Mouse (Mus musculus): Measurements from ENCODE around the gene Sf3b3. TPM values are rescaled to one million over a fixed set of nuclear protein-coding genes. Genes with fewer than 3 reads are reported as not detected.
A peak's percentile ranks its signal among the peaks of the same experiment; 100 is the strongest.
"Not testable (repeated sequence)": the region's sequence is repeated elsewhere in the genome, so short reads cannot be mapped to it uniquely, and the experiment has no call there.

The Sf3b3 gene
- total RNA-seq, 2 experiments from 2014 or later: 61.7 to 63.8 TPM

DNA sequence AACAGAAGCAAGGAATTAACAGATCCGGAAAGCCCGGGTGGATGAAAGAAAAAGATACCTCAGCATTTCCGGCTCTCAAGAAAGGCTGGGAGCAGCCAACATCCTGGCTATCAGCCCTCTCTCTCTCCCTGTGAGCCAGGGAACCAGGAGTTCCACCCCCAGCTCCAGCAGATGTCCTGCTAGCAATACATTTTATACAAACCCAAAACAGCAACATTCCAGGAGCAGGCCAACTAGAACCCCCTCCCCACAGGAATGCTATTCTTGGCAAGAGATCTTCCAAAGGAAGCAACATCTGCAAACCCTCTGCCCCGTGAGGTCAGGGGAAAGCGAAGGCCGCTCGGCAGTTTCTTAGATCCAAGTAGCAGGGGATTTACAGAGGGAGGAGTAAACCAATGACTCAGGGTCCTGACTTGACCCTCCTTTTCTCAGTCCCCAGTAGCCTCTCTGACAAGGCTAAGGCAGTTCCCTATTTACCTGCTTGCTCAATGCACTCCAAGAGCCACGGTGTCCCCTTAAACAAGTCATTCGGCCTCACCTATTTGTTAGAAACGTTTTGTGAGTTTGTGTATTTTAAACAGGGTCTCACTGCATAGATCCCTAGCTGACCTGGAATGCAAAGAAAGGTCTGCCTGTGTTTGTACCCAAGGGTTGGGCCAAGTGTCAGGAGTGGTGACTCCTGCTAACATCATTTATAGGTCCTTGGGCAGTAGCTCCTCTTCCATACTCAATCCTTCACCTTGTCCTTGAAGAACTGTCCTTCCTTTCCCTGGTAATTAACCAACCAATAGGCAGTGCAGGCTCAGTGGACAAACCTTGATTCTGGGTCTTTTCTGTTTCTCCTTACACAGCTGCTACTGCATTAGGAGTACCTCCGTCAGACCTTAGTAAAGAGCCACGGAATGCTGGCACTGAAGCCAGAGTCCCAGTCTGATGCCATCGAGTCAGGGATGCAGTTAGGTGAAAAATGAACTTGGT lies 37.8 kb downstream of the Sf3b3 start:
- DNase-seq (ENCODE audit: low spot score in 2 of 2): peak in 1 of 2 experiments; percentile 28

DNA sequence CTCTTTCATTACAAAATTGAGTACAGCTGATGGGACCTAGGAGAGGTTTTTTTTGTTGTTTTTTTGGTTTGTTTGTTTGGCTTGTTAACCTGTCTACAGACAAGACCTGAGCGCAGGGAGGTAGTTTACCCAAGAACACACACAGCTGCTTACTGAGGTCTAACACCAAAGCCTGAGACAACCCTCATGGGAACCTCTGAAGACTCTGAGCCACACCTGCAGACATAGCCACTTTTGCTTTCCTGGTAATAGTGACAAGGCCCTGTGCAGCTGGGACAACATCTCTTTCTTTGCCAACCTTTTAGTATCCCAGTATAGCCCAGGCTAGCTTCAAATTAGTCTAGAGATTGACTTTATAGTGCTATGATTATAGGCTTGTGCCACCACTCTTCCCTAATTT lies 40.4 kb downstream of the Sf3b3 start:
- no peak for DNase-seq (ENCODE audit: low spot score in 2 of 2)

DNA sequence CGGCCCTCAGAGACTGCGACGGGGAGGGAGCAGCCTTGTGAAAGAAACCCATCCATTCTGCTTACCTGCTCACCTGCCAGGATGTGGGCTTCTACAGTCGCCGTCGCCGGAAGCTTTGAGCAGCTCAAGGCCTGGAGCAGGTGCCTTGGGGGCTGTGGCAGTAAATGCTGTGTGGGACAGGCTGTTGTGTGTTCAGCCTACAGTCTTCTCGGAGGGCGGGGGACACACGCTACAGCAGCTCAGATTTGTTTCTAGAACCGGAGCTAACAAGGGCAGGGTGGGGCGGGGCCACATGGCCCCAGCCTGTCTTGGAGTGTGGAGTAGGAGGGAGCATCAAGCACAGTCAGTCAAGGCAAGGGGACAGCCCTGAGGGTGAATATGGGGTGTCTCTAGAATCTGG lies 40.9 kb downstream of the Sf3b3 start, which contains the start of gene Il34:
TSS of gene Il34 (minus strand) at position 256 of the 400 bp plus-strand sequence.
- no peak for DNase-seq (ENCODE audit: low spot score in 2 of 2)

DNA sequence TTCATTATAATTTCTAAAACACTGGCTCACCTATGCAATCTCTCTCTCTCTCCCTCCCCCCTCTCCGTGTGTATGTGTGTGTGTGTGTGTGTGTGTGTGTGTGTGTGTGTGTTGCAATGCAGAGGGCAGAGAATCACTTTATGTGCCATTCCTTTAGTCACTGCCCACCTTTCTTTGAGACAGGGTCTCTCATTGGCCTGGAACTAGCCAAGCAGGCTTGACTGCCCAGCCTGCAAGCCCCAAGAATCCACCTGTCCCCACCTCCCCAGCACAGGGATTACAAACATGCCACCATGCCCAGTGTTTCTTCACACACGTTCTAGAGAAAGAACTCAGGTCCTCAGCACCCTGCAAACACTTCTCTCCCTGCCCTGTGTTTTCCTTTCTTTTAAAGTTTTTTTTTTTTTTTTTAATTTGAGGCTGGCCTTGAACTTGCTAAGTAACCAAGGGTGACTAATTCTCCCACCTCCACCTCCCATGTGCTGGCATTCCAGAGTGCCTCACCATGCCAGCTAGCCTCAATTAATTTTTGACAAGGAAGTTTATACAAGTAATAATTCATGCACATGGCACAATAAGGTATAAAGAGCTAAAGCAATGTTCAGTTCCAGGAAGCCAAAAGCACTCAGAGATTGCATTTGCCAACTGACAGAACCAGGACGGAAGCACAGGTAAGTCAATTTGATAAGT lies 41.6 kb downstream of the Sf3b3 start:
- no peak for DNase-seq (ENCODE audit: low spot score in 2 of 2)

DNA sequence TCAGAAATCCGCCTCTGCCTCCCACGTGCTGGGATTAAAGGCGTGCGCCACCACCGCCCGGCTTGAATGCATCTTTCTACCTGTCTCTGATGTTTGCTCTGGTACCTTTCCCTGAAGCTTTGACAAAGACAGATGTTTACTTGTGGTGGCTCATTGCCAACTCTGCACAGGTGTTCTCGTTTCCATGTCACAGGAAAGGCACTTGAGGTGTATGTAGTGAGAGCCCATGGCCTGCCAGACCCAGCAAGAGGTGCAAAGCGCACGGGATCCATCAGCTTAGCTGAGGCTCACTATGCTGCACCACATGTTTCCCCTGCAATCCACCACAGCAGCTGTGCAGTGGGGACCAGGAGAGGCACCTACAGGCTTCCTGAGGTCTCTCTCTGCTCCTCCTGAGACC lies 42.7 kb downstream of the Sf3b3 start:
- DNase-seq (ENCODE audit: low spot score in 2 of 2): no peak

DNA sequence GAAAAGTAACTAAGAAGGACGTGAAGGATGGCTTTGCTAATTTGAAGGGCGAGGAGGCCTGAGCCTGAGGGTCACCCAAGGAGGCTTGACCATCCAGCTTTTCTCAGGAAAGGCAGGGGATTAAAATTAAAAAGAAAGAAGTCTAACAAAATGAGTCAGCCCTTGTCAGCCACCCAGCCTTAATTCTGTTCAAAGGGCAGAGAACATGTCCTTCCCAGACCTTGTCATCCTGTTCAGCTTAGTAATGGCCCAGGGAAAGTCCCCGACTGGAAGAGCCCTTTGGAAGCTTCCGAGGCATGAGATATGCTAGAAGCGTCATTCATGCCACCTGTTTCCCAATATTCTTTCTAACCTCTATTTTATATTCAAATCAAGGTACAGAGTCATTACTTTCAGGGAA lies 43.6 kb downstream of the Sf3b3 start:
- no peak for DNase-seq (ENCODE audit: low spot score in 2 of 2)

DNA sequence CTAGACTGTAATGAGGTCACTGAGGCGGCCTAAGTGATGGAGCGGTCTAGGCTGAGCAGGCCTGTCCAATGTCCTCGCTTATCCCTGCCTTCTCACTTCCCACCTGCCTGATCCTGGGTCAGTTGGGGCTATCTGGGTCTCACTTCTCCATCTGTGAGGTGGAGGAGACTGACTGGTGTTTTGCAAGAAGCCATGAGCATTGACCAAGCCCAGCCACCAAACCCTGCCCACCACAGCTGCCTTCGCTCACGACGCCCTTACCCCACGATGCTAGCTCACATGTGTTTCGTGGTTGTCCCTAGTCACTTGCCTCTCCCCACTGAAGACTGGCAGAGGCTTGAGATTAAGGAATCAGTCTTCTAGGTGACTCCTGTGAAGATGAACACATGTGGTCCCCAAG lies 49.5 kb downstream of the Sf3b3 start:
- no peak for DNase-seq (ENCODE audit: low spot score in 2 of 2)

DNA sequence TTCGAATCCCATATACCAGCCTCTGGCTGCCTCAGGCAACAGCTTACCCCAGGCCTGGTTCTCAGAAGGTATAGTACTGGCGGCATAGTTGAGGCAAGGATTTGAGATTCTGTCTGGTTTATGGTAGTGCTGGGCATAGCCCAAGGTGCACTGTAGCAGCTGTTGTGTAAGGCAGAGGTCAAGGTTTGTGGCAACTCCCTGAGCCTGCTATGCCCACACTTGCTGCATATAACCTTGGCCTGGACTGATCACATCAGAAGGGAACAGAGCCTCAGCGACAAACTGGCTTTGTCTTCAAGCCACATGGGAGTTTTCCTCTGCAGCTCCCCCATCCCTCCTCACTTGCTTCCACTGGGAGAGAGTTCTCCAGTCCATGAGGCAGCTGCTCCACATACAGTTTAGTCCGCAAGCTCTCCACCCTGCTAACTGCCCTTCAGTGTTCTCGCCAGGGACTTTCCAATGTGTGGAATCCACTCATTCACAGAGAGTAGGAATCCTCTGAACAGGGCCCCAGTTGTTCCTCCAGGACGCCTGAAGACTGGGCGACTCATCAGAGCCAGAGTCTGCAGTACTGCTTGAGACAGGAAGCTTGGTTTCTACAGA lies 52.1 kb downstream of the Sf3b3 start:
- no peak for DNase-seq (ENCODE audit: low spot score in 2 of 2)

DNA sequence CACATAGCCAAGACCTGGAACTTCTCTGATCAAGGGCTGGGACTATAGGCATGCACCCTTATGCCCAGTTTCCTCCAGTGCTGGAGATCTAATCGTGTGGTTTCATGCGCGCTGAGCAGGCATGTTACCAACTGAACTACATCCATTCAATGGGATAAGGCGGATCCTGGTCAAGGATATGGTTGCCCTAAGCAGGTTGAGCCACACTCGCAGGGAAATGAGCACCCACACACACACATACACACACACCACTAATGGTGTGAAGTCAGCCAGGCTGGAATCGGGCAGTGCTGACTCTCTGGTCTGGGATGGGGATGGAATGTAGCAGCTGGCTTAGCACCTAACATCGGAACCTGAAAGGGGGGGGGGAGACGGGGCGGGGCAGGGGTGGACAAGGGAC lies 52.7 kb downstream of the Sf3b3 start:
- DNase-seq (ENCODE audit: low spot score in 2 of 2): no peak

DNA sequence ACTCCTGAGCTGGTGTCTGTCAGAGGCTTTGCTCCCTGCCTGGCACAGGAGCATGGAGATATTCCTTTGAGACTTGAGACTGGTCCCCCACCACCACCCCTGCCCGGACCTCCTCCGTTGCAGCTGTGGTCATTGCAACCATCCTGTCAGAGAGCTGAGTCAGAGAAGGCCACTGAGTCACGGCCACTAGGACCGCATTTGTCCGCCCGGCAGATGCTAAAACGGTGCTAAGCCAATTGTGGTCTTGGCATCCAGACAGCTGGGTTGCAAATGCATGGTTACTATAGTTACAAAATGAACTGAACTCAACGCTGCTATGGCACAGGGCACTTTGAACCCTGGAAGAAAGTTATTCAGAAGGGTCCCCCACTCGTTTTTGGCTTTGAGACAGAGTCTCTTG lies 53.1 kb downstream of the Sf3b3 start:
- DNase-seq (ENCODE audit: low spot score in 2 of 2): peak; percentile 16 to 36

DNA sequence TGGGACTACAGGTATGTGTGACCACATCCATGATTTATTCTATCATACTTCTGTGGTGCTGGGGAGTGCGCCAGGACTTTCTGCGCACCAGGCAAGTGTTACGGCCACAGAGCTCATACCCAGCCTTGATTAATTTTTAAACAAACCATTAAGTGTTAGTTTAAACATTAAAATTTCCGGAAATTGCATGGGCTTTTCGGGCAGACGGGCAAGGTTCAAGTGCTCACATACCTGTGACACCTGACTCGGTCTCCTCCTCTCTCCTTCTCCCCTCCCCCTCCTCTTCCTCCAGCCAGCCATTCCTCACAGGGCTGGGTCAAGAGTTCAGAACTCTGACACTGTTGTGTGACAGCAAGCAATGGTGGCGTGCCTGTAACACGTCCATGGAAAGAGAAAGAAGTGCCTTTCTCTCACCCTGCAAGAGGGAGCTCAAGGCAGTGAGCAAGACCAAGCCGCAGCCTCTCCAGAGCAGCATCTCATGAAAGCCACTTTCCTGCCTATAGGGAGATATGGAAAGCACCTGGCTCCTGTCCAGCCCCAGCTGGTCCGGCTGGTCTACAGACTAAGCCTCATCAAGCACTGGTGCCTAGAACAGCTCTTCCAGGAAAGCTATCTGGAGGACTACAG lies 53.9 kb downstream of the Sf3b3 start:
- DNase-seq (ENCODE audit: low spot score in 2 of 2): peak in 1 of 2 experiments; percentile 36

DNA sequence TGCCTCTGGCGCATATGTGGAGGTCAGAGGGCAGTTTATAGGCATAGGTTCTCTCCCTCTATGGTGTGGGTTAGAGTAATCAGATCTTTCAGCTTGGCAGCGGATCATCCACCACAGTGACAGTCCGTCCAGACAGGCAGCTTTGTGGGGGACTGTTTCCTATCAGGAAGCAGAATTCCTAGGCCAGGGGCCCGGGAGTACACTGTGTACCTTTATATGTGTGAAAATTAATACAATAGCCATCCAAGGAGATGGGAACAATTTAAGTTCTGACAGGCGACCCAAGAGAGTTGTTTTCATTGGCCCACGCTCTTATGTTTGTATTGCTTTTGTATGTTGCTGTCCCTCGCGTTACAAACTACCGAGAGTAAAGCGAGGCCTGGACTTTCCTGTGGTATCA lies 55.4 kb downstream of the Sf3b3 start:
- DNase-seq (ENCODE audit: low spot score in 2 of 2): no peak

DNA sequence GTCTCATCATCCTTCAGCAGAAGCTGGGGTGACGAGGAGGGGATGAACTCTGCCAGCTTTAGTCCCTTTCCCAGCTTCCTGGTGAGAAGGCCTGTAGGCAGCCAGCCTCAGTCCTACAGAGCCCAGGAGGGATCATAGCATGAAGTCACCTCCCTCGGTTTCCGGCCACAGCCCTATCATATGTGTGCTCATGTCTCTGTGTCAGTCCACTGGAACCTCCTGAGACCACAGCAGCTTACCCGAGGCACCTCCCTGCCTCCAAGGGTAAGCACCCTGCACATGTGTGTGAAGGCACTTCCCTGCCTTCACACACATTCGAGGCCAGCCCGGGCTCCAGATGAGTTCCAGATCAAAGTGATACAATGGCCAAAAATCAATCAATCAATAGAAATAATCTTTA lies 56.3 kb downstream of the Sf3b3 start:
- DNase-seq (ENCODE audit: low spot score in 2 of 2): no peak

DNA sequence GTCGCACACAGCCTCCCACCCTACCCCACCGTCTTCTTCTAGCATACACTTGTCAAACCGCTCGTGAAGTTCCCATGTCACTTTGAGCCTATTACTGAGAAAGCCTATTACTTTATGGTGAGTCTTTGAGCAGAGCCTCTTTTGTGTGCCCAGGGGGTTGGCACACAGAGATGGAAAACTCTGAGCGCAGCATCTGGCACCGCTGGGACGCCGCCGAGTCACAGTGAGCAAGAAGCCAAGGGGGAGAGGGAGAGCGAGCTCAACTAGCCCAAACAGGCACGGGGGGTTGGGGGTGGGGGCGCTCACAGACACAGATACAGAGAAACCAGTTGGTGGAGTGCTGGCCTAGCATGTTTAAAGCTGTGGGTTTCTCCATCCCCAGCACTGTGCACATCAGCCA lies 57.0 kb downstream of the Sf3b3 start:
- DNase-seq (ENCODE audit: low spot score in 2 of 2): no peak

DNA sequence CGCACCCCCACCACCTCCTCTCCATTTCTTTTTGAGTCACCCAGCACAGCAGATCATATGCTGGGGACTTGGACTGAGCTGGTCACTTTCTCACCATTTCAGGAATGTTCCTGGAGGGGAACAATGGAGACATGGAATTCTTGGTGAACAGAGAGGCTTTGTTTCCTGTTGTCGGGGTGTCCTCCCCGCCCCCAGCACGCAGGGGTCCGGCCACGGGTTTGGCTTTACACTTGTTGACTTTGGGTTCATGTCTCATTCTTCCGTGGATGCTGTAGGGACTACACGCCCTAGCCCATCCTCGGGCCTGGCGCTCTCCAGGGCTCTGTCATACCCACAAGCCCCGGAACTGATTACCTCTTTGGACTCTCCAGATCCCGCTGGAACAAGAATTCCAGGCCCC lies 57.6 kb downstream of the Sf3b3 start:
- no peak for DNase-seq (ENCODE audit: low spot score in 2 of 2)

DNA sequence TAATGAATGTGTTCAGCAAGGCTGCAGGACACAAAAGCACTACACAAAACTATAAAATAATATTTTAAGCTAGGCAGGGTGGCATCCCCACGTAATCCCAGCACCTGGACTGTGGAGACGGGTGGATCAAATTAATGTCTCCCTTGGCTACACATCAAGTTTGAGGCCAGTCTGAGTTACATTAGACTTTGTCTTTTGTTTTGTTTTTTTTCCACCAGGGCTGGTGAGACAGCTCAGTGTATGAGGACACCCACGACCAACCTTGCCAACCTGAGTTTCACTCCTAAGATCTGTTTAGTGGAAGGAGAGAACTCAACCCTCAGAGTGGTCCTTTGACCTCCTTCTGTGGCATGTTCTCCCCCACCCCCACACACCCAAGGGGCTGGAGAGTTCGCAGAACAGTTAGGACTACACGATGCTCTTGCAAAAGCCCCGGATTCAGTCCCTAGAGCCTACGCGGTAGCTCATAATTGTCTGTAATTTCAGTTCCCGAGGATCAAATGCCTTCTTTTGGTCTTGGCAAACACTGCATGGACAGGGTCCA lies 59.1 kb downstream of the Sf3b3 start:
- DNase-seq (ENCODE audit: low spot score in 2 of 2): no peak

DNA sequence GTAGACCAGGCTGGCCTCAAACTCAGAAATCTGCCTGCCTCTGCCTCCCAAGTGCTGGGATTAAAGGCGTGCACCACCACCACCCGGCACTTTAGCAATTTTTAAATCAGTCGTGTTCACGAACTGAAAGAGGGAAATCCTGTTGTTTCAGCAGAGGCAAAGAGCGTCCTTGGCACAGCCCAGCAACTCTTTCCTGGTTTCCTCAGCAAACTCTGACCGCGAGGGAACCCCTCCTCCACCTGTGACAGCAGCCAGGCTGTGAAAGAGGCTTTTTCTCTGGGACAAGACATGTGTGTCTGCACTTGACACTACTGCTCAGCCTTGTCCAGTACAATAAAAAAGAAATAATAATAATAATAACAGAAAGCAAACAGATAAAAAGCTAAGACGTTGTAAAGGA lies 59.7 kb downstream of the Sf3b3 start:
- no peak for DNase-seq (ENCODE audit: low spot score in 2 of 2)

DNA sequence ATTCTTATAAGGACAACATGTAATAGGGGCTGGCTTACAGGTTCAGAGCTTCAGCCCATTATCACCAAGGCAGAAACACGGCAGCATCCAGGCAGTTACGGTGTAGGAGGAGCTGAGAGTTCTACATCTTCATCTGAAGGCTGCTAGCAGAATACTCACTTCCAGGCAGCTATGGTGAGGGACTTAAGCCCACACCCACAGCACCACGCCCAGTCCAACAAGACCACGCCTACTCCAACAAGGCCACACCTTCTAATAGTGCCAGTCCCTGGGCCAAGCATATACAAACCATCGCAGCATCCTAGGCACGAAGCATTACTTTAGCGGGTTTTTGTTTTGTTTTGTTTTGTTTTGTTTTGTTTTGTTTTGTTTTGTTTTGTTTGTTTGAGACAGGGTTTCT lies 60.1 kb downstream of the Sf3b3 start:
- not testable (repeated sequence) for DNase-seq (ENCODE audit: low spot score in 2 of 2)

DNA sequence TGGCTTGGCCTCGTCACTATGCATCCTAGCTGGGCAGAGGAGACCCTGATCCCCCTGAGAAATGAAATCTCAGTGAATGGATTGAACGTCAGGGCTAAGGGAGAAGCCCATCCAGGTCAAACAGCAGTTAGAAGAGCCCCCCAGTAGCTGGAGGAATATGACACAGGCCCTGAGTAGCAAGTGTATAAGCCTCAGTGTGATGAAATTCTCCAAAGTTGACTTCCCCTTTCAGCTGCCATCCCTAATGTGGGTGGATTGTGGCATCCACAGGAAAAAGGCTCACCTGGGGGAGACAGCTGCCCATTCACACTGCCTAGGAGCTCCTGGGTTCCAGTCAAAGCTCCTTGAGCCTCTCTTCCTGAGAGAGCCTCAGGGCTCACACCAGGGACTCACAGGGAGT lies 61.2 kb downstream of the Sf3b3 start:
- DNase-seq (ENCODE audit: low spot score in 2 of 2): no peak

DNA sequence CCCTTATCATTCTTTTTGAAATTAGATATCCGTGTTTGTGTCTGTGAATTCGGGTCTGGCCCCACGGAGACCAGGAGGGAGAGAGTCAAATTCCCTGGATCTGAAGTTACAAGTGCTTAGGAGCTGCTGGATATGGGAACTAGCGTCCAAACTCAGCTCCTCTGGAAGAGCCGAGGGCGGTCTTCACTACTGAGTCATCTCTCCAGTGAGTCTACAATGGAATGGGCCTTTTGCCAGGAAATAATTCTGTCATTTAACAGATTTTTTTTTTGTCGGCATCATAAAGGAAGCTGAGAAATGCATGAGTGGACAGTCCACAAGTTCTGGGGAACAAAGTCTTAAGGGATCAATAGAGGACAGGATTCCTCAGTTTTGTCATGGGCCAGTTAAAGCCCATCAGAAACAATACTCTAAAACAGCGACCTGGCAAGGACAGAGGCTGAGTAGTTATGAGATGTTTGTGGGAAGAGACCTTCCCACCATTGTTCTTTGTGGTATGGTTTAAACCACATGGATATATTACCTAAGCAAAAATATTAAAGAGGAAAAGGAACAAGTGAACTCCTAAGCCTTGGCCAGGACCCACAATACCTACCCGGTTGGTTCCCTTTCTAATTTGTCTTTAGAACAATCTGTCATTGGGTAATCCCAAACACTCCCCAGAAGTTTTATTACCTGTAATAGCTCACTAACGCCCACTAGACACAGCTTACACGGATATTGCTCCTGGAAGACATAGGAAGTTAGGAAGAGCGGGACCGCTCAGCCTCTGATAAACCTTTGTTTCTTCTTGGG lies 66.5 kb downstream of the Sf3b3 start:
- DNase-seq (ENCODE audit: low spot score in 2 of 2): no peak

Data from left cerebral cortex, adult 18-20 months (tissue).